9 mouse cellular contexts compared by ENCODE assay signal in genomic region chr14:31392873-31393545, GRCm38 (mm10). TPM values are rescaled to one million over a fixed set of nuclear protein-coding genes. Genes with fewer than 3 reads are reported as not detected.
DNase-seq lines count a peak whose midpoint lies in the region; ATAC-seq and TF ChIP-seq lines count a peak whose summit lies in the region.
"Had no signal": no experiment of that assay in that cellular context is flagged by ENCODE, and none has a peak within 500 bp of the region (broad histone marks: within the 10 kb centered on the region; RNA-seq: fewer than 3 reads in every experiment).

No protein-coding gene starts in this region.

- DNase-seq in heart, adult 11 months, result peak; percentile 94
- DNase-seq in heart, adult 8-10 months (ENCODE audit: low spot score), result no peak
- DNase-seq in ZHBTc4 (ENCODE audit: low read depth, low spot score), result peak; percentile 27
- DNase-seq in layer of hippocampus, adult 8-10 months (ENCODE audit: low spot score in 2 of 2), result peak; percentile 84 to 85
- no peak for DNase-seq in thymus, adult 18-20 months
- no peak for DNase-seq in kidney, adult 9 months
- no peak for DNase-seq in midbrain, postnatal 0 days (ENCODE audit: low spot score)

- peak overlapping the region; percentile 94 for H3K27ac ChIP-seq in macrophage
- H3K27ac ChIP-seq in midbrain, postnatal 0 days (ENCODE audit: low read depth, low read length), result no peak overlapping the region
- H3K27ac ChIP-seq: embryonic facial prominence, embryonic 13.5 days had no signal

- H3K9me3 ChIP-seq in midbrain, postnatal 0 days (ENCODE audit: low read length), result no peaks in the 10 kb centered on the region
- H3K9me3 ChIP-seq: embryonic facial prominence, embryonic 13.5 days had no signal

- TF ChIP-seq CTCF in midbrain, postnatal 0 days (IDR thresholded peaks at IDR 0.05), result no peak

- H3K9ac ChIP-seq in midbrain, postnatal 0 days (replicated peaks; ENCODE audit: low read length, poor library complexity, severe bottlenecking), result no peak overlapping the region
- H3K9ac ChIP-seq: embryonic facial prominence, embryonic 13.5 days had no signal

- no peak for ATAC-seq in midbrain, postnatal 0 days (ENCODE audit: low FRiP score)

- WGBS in macrophage (ENCODE audit: missing documents), result 11% methylated on average over 8 of the region's 8 CpGs
- WGBS in midbrain, postnatal 0 days, result 66% methylated on average over 8 of the region's 8 CpGs

- H3K36me3 ChIP-seq in macrophage (ENCODE audit: inconsistent target), result peaks cover 20% of the 10 kb centered on the region; the same call in 1 of the 2 replicates
- no peaks in the 10 kb centered on the region for H3K36me3 ChIP-seq in midbrain, postnatal 0 days (ENCODE audit: insufficient read depth, low read length)

- H3K79me2 ChIP-seq in macrophage (ENCODE audit: inconsistent target), result peaks cover 94% of the 10 kb centered on the region

- no peak overlapping the region for H3K4me3 ChIP-seq in macrophage (ENCODE audit: inconsistent target)
- H3K4me3 ChIP-seq in midbrain, postnatal 0 days (ENCODE audit: low read depth, low read length), result no peak overlapping the region
- H3K4me3 ChIP-seq: embryonic facial prominence, embryonic 13.5 days had no signal

- no peaks in the 10 kb centered on the region for H3K4me1 ChIP-seq in midbrain, postnatal 0 days (ENCODE audit: insufficient read depth, low read length)

- H3K27me3 ChIP-seq in midbrain, postnatal 0 days (ENCODE audit: insufficient read depth, low read length), result no peaks in the 10 kb centered on the region
- H3K27me3 ChIP-seq: embryonic facial prominence, embryonic 13.5 days had no signal

- no peak overlapping the region for H3K4me2 ChIP-seq in midbrain, postnatal 0 days (ENCODE audit: low read depth, low read length, poor library complexity, severe bottlenecking)
- H3K4me2 ChIP-seq: embryonic facial prominence, embryonic 13.5 days had no signal

RNA-seq across cellular contexts. Expression of gene Sh3bp5, which starts 42.9 kb away (rescaled TPM):
- total RNA-seq in heart, adult 8-10 months (2022), result 10 to 100 TPM; 38.6 to 50.6 (median 50.1) TPM
- total RNA-seq in layer of hippocampus, adult 8-10 months (2022), result 100 to 1,000 TPM; 105 to 134 (median 117) TPM
- 100 to 1,000 TPM in 16 of 26 experiments, 10 to 100 TPM in 10; 59.6 to 272 (median 117) TPM for total RNA-seq in macrophage (2018; cell fraction: chromatin; rRNA removed)
- total RNA-seq in macrophage (2018; cell fraction: cytosol; rRNA removed), result 100 to 1,000 TPM in 24 of 26 experiments, 10 to 100 TPM in 2; 96.2 to 190 (median 141) TPM
- 100 to 1,000 TPM in 18 of 26 experiments, 10 to 100 TPM in 8; 64.7 to 176 (median 139) TPM for total RNA-seq in macrophage (2018; cell fraction: nucleus; rRNA removed)
- 90.6 to 150 TPM (median 150 TPM) in 3 replicates for polyA plus RNA-seq in macrophage (2018)
- total RNA-seq in midbrain, postnatal 0 days (2014; rRNA removed), result 61.7 and 76.5 TPM in 2 replicates
- 141 and 165 TPM in 2 replicates for polyA plus RNA-seq in midbrain, postnatal 0 days (2015; fragmentation: Nextera tagmentation; extraction: Ambion mirVana)

RNA-seq across cellular contexts. Expression of gene Capn7, which starts 56.6 kb away (rescaled TPM):
- total RNA-seq in heart, adult 8-10 months (2022), result 10 to 100 TPM; 31.5 to 35.4 (median 32.6) TPM
- 10 to 100 TPM; 34.9 to 44.0 (median 40.9) TPM for total RNA-seq in layer of hippocampus, adult 8-10 months (2022)
- total RNA-seq in macrophage (2018; cell fraction: chromatin; rRNA removed), result 100 to 1,000 TPM in 5 of 26 experiments, 10 to 100 TPM in 21; 59.3 to 111 (median 86.1) TPM
- total RNA-seq in macrophage (2018; cell fraction: cytosol; rRNA removed), result 10 to 100 TPM; 22.3 to 42.5 (median 29.8) TPM
- total RNA-seq in macrophage (2018; cell fraction: nucleus; rRNA removed), result 10 to 100 TPM; 37.4 to 97.5 (median 56.2) TPM
- polyA plus RNA-seq in macrophage (2018), result 31.0 to 52.6 TPM (median 34.4 TPM) in 3 replicates
- total RNA-seq in midbrain, postnatal 0 days (2014; rRNA removed), result 73.7 and 84.3 TPM in 2 replicates
- 55.9 and 56.8 TPM in 2 replicates for polyA plus RNA-seq in midbrain, postnatal 0 days (2015; fragmentation: Nextera tagmentation; extraction: Ambion mirVana)

Comparison
In these comparisons a context has a peak if more than half of its experiments do, and no peak if none do; other contexts are left out.
1. DNase-seq: peak in heart, adult 11 months (single experiment), ZHBTc4 (single experiment) and layer of hippocampus, adult 8-10 months (2 of 2); none in heart, adult 8-10 months (single experiment), thymus, adult 18-20 months (0 of 2), kidney, adult 9 months (single experiment) and midbrain, postnatal 0 days (single experiment).